Mouse (Mus musculus) brown adipose tissue, adult 24 weeks (tissue): ENCODE data around the gene Dlgap4. TPM values are rescaled to one million over a fixed set of nuclear protein-coding genes. Genes with fewer than 3 reads are reported as not detected.
"Not testable (repeated sequence)": the region's sequence is repeated elsewhere in the genome, so short reads cannot be mapped to it uniquely, and the experiment has no call there.

Source experiments
- H3K27ac ChIP-seq: fragments of 200-500 bp; replicated peaks from 2 replicates; pipeline ENCODE4 v1.5.1; 2012; ENCODE audit warnings: low read depth, mild to moderate bottlenecking, low read length
- H3K4me1 ChIP-seq: fragments of 200-500 bp; 2 replicates; pipeline ENCODE4 v1.6.1; 2012; ENCODE audit warnings: low read length, mixed read lengths; ENCODE audit not compliant: control insufficient read depth, insufficient read depth, insufficient read length
- H3K4me3 ChIP-seq: fragments of 200-500 bp; 2 replicates; pipeline ENCODE4 v1.5.1; 2012; ENCODE audit warnings: low read depth, mild to moderate bottlenecking, low read length, moderate library complexity; ENCODE audit not compliant: insufficient read depth
- polyA plus RNA-seq: library from polyadenylated mRNA; stranded (reverse); fragments of >200 nt; gene quantifications from 2 replicates; pipeline ENCODE4 v1.2.4, GENCODE M21; 2012; ENCODE audit not compliant: missing spikeins, insufficient read depth, insufficient read length

The Dlgap4 gene
- polyA plus RNA-seq, 1 experiment: 39.8 TPM

- no peak overlapping the region for H3K4me3 ChIP-seq
- no peaks in the 10 kb centered on the region for H3K4me1 ChIP-seq
- H3K27ac ChIP-seq: no peak overlapping the region
Measured at GRCm38 (mm10) chr2:156783349-156783728, 169.8 kb downstream of the Dlgap4 start.

GRCm38 (mm10) chr2:156784016-156784585, 170.6 kb downstream of the Dlgap4 start:
- Histone ChIP-seq H3K4me1 (0 out of 2 replicates have a peak, but pooled peaks cover 2% of the 10 kb centered on the region), H3K27ac (no peak overlapping the region), H3K4me3 (no peak overlapping the region)

- no peak overlapping the region for H3K4me3 ChIP-seq
- no peak overlapping the region for H3K27ac ChIP-seq
- H3K4me1 ChIP-seq: 0 out of 2 replicates have a peak, but pooled peaks cover 2% of the 10 kb centered on the region
Measured at GRCm38 (mm10) chr2:156784891-156785290, 171.4 kb downstream of the Dlgap4 start.

- H3K4me3 ChIP-seq, H3K4me1 ChIP-seq, H3K27ac ChIP-seq: not testable (repeated sequence)
Measured at GRCm38 (mm10) chr2:156786369-156786768, 172.9 kb downstream of the Dlgap4 start.

- Histone ChIP-seq H3K4me3 (no peak overlapping the region), H3K27ac (no peak overlapping the region), H3K4me1 (0 out of 2 replicates have a peak, but pooled peaks cover 2% of the 10 kb centered on the region)
Measured at GRCm38 (mm10) chr2:156787090-156787775, 173.7 kb downstream of the Dlgap4 start.

GRCm38 (mm10) chr2:156787776-156788105, 174.2 kb downstream of the Dlgap4 start:
- 0 out of 2 replicates have a peak, but pooled peaks cover 2% of the 10 kb centered on the region for H3K4me1 ChIP-seq

GRCm38 (mm10) chr2:156788836-156789235, 175.3 kb downstream of the Dlgap4 start:
- 0 out of 2 replicates have a peak, but pooled peaks cover 2% of the 10 kb centered on the region for H3K4me1 ChIP-seq
- H3K4me3 ChIP-seq: no peak overlapping the region
- no peak overlapping the region for H3K27ac ChIP-seq

More at GRCm38 (mm10) chr2:156787776-156788105, 174.2 kb downstream of the Dlgap4 start:
- Histone ChIP-seq H3K27ac (no peak overlapping the region), H3K4me3 (no peak overlapping the region)

- Histone ChIP-seq H3K4me1 (no peaks in the 10 kb centered on the region), H3K27ac (no peak overlapping the region)
Measured at GRCm38 (mm10) chr2:156798516-156798915, 185.0 kb downstream of the Dlgap4 start.

GRCm38 (mm10) chr2:156801045-156801444, 187.5 kb downstream of the Dlgap4 start:
- no peaks in the 10 kb centered on the region for H3K4me1 ChIP-seq
- H3K4me3 ChIP-seq: no peak overlapping the region
- no peak overlapping the region for H3K27ac ChIP-seq

More at GRCm38 (mm10) chr2:156798516-156798915, 185.0 kb downstream of the Dlgap4 start:
- no peak overlapping the region for H3K4me3 ChIP-seq

GRCm38 (mm10) chr2:156802116-156802515, 188.6 kb downstream of the Dlgap4 start:
- not testable (repeated sequence) for H3K27ac ChIP-seq, H3K4me1 ChIP-seq, H3K4me3 ChIP-seq

GRCm38 (mm10) chr2:156803698-156804372, 190.3 kb downstream of the Dlgap4 start:
- Histone ChIP-seq H3K4me3 (no peak overlapping the region), H3K27ac (no peak overlapping the region), H3K4me1 (no peaks in the 10 kb centered on the region)

- no peak overlapping the region for H3K4me3 ChIP-seq
- no peak overlapping the region for H3K27ac ChIP-seq
- no peaks in the 10 kb centered on the region for H3K4me1 ChIP-seq
Measured at GRCm38 (mm10) chr2:156804589-156804988, 191.1 kb downstream of the Dlgap4 start.

- H3K27ac ChIP-seq: no peak overlapping the region
- H3K4me1 ChIP-seq: no peaks in the 10 kb centered on the region
- H3K4me3 ChIP-seq: no peak overlapping the region
Measured at GRCm38 (mm10) chr2:156806886-156807285, 193.4 kb downstream of the Dlgap4 start.

GRCm38 (mm10) chr2:156809579-156809978, 196.1 kb downstream of the Dlgap4 start:
- Histone ChIP-seq H3K4me3 (no peak overlapping the region), H3K27ac (no peak overlapping the region), H3K4me1 (no peaks in the 10 kb centered on the region)

GRCm38 (mm10) chr2:156810716-156811115, 197.2 kb downstream of the Dlgap4 start:
- Histone ChIP-seq H3K4me3 (no peak overlapping the region), H3K27ac (no peak overlapping the region), H3K4me1 (no peaks in the 10 kb centered on the region)
